Mouse (Mus musculus): ENCODE results near the gene Elmsan1. TPM values are rescaled to one million over a fixed set of nuclear protein-coding genes. Genes with fewer than 3 reads are reported as not detected.

The Elmsan1 gene
- polyA plus RNA-seq, 1 experiment from 2014 or later = 6.3 TPM

DNA sequence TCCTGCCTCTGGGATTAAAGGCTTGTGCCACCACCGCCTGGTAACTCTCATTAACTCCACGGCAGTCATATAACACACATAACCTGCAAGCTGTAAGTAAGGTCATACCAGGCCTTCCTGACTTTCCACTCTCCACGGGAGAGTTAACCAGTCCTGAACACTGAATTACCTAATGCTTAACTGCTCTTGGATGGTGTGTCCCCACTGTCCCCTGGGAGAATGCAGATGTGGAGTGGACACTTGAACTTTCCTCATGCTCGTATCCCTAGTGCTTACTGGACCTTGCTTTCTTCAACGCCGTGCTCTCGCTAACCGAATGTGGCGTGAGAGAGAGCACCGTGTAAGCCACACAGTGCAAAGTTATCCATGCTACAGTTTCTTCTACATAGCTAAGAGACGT, 8.4 kb downstream of the Elmsan1 start:
- WGBS = 90% methylated on average over 11 of the region's 11 CpGs
- Histone ChIP-seq H3K4me3 (no peak overlapping the region), H3K36me3 (no peaks in the 10 kb centered on the region), H3K27me3 (replicated peaks) (no peaks in the 10 kb centered on the region), H3K4me2 (replicated peaks) (no peak overlapping the region), H3K9ac (no peak overlapping the region), H3K4me1 (peaks cover 44% of the 10 kb centered on the region), H3K9me3 (no peaks in the 10 kb centered on the region), H3K27ac (no peak overlapping the region)
- no peak for ATAC-seq (ENCODE audit: low FRiP score, low read depth)

DNA sequence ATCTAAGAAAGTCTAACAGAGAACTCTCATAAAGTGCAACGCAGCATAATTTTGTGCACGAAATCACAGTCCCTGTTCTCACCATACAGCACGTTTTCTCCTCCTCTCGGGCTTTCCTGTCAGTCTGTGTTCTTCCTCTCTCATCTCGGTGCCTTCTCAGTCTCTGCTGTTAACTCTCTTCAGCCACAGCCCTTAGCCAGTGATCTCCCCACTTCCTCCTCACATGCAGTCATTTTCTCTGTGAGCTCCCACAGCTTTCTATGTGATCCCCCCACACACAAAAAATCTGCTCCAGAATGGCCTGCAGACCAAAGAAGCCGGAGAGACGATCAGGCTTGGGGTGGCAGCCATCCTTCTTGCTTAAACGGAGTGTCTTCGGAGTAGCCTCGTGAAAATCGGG, 9.6 kb downstream of the Elmsan1 start:
- WGBS = 90% methylated on average over 11 of the region's 11 CpGs
- no peaks in the 10 kb centered on the region for H3K36me3 ChIP-seq
- no peak overlapping the region for H3K9ac ChIP-seq
- no peak overlapping the region for H3K4me2 ChIP-seq (replicated peaks)
- ATAC-seq (ENCODE audit: low FRiP score, low read depth) = no peak
- peaks cover 38% of the 10 kb centered on the region for H3K4me1 ChIP-seq
- H3K9me3 ChIP-seq = no peaks in the 10 kb centered on the region
- no peak overlapping the region for H3K4me3 ChIP-seq
- no peak overlapping the region for H3K27ac ChIP-seq
- no peaks in the 10 kb centered on the region for H3K27me3 ChIP-seq (replicated peaks)

- Histone ChIP-seq H3K4me2 (replicated peaks) (no peak overlapping the region), H3K4me3 (no peak overlapping the region), H3K9me3 (no peaks in the 10 kb centered on the region), H3K36me3 (no peaks in the 10 kb centered on the region), H3K4me1 (peaks cover 39% of the 10 kb centered on the region), H3K27ac (no peak overlapping the region), H3K27me3 (replicated peaks) (no peaks in the 10 kb centered on the region), H3K9ac (no peak overlapping the region)
- no peak for ATAC-seq (ENCODE audit: low FRiP score, low read depth)
- WGBS = 94% methylated on average over 18 of the region's 18 CpGs
Measured at GRCm38 (mm10) chr12:84207209-84207817, 11.4 kb downstream of the Elmsan1 start.

DNA sequence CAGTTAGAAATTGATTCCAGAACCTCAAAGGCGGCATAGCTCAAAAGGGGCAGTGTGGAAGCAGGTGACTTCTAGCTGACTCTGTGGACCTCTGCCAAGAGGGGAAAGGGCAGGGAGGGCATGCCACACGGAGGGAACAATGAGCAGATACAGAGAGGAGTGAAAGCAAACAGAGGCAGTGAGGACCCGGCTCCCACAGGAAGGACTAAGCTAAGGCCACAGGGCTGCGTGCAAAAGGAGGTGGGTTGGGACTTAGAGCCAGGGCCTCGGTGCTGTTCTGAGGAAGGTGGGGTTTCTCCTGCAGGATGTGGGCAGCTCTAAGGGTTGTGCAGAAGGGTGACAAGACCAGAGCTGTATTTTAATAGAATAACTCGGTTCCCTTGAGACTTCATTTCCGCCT, 12.2 kb downstream of the Elmsan1 start:
- H3K27me3 ChIP-seq (replicated peaks) = no peaks in the 10 kb centered on the region
- H3K27ac ChIP-seq = no peak overlapping the region
- H3K4me3 ChIP-seq = no peak overlapping the region
- no peaks in the 10 kb centered on the region for H3K36me3 ChIP-seq
- no peak overlapping the region for H3K9ac ChIP-seq
- H3K4me2 ChIP-seq (replicated peaks) = no peak overlapping the region
- ATAC-seq (ENCODE audit: low FRiP score, low read depth) = no peak
- H3K4me1 ChIP-seq = peaks cover 36% of the 10 kb centered on the region
- WGBS = 65% methylated on average over 7 of the region's 7 CpGs
- no peaks in the 10 kb centered on the region for H3K9me3 ChIP-seq

DNA sequence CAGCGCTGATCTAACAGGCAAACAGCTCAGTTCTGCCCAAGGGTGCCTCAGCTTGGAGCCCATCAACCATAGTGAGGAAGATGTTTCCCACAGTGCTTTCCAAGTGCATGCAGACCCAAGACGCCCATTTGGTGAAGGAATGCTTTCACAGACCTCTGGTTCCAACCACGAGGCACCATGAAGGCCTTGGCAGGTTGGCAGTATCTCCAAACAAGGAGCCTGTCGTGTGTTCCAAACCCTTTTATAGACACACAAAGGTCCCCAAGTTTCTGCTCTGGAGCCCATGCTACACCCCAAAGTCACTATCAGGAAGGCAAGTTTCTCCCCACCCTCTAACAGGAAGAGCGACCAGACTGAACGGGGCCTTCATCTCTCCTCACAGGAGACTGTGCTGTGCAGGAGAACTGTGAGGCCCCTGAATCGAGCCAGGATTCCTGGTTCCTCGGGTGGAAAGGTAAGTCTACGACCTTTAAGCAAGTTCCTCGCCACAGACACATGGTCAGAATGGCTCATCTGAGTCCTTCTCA, 13.0 kb downstream of the Elmsan1 start:
- no peaks in the 10 kb centered on the region for H3K36me3 ChIP-seq
- peaks cover 30% of the 10 kb centered on the region for H3K4me1 ChIP-seq
- no peak overlapping the region for H3K4me3 ChIP-seq
- 92% methylated on average over 10 of the region's 10 CpGs for WGBS
- no peak overlapping the region for H3K9ac ChIP-seq
- H3K27ac ChIP-seq = no peak overlapping the region
- no peaks in the 10 kb centered on the region for H3K9me3 ChIP-seq
- no peak for ATAC-seq (ENCODE audit: low FRiP score, low read depth)
- no peak overlapping the region for H3K4me2 ChIP-seq (replicated peaks)
- no peaks in the 10 kb centered on the region for H3K27me3 ChIP-seq (replicated peaks)

GRCm38 (mm10) chr12:84204662-84205061, 14.0 kb downstream of the Elmsan1 start:
- Histone ChIP-seq H3K9ac (no peak overlapping the region), H3K27ac (no peak overlapping the region)
- 92% methylated on average over 8 of the region's 8 CpGs for WGBS

GRCm38 (mm10) chr12:84203778-84204216, 14.9 kb downstream of the Elmsan1 start:
- WGBS = 72% methylated on average over 7 of the region's 7 CpGs
- H3K4me3 ChIP-seq = no peak overlapping the region
- H3K36me3 ChIP-seq = no peaks in the 10 kb centered on the region
- ATAC-seq (ENCODE audit: low FRiP score, low read depth) = no peak
- no peak overlapping the region for H3K9ac ChIP-seq
- H3K4me2 ChIP-seq (replicated peaks) = no peak overlapping the region
- no peak overlapping the region for H3K27ac ChIP-seq
- no peaks in the 10 kb centered on the region for H3K9me3 ChIP-seq
- no peaks in the 10 kb centered on the region for H3K27me3 ChIP-seq (replicated peaks)
- H3K4me1 ChIP-seq = peaks cover 25% of the 10 kb centered on the region

More at GRCm38 (mm10) chr12:84204662-84205061, 14.0 kb downstream of the Elmsan1 start:
- Histone ChIP-seq H3K4me1 (peaks cover 25% of the 10 kb centered on the region), H3K9me3 (no peaks in the 10 kb centered on the region), H3K27me3 (replicated peaks) (no peaks in the 10 kb centered on the region), H3K4me2 (replicated peaks) (no peak overlapping the region), H3K4me3 (no peak overlapping the region), H3K36me3 (no peaks in the 10 kb centered on the region)
- ATAC-seq (ENCODE audit: low FRiP score, low read depth) = no peak

DNA sequence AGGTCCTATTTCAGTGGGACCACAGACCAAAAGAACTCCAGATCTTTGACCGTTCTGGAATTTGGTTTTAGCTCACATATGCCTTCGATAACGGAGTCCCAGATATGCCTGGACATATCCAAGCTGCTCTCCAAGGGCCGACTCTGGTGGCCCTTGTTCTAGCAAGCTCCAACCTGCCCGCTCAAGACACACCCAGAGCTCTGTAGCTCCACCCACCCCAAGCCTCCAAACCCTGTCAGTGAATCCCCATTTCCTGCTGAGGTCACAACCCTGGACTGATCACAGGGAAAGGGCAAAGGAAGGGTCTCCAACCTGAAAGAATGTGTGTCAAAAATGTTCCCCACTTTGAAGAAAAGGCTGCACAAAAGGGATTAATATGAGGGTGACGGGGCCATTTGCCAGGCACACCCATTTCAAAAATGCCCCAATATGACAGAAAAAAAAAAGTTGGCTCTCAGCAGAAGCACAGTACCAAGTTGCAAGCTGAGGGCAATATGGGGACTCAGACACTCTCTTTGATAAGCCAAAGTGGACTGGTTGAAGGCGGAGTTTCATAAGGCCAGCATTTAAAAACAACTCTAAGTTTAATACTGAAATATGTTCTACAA, 15.4 kb downstream of the Elmsan1 start:
- H3K4me3 ChIP-seq = no peak overlapping the region
- no peak for ATAC-seq (ENCODE audit: low FRiP score, low read depth)
- H3K9ac ChIP-seq = no peak overlapping the region
- peaks cover 20% of the 10 kb centered on the region for H3K4me1 ChIP-seq
- no peaks in the 10 kb centered on the region for H3K36me3 ChIP-seq
- H3K4me2 ChIP-seq (replicated peaks) = no peak overlapping the region
- WGBS = 82% methylated on average over 7 of the region's 7 CpGs
- H3K27me3 ChIP-seq (replicated peaks) = no peaks in the 10 kb centered on the region
- no peak overlapping the region for H3K27ac ChIP-seq
- no peaks in the 10 kb centered on the region for H3K9me3 ChIP-seq

- H3K4me1 ChIP-seq = peaks cover 25% of the 10 kb centered on the region
- no peak for ATAC-seq (ENCODE audit: low FRiP score, low read depth)
- H3K36me3 ChIP-seq = no peaks in the 10 kb centered on the region
- H3K27ac ChIP-seq = no peak overlapping the region
- WGBS = 84% methylated on average over 10 of the region's 10 CpGs
- H3K27me3 ChIP-seq (replicated peaks) = no peaks in the 10 kb centered on the region
- no peaks in the 10 kb centered on the region for H3K9me3 ChIP-seq
- no peak overlapping the region for H3K4me3 ChIP-seq
- H3K4me2 ChIP-seq (replicated peaks) = no peak overlapping the region
- H3K9ac ChIP-seq = no peak overlapping the region
Measured at GRCm38 (mm10) chr12:84202561-84202960, 16.1 kb downstream of the Elmsan1 start.

GRCm38 (mm10) chr12:84201686-84202484, 16.8 kb downstream of the Elmsan1 start:
- WGBS = 81% methylated on average over 18 of the region's 18 CpGs
- ATAC-seq (ENCODE audit: low FRiP score, low read depth) = no peak
- Histone ChIP-seq H3K36me3 (no peaks in the 10 kb centered on the region), H3K9me3 (no peaks in the 10 kb centered on the region), H3K4me1 (peaks cover 25% of the 10 kb centered on the region), H3K4me3 (no peak overlapping the region), H3K4me2 (replicated peaks) (no peak overlapping the region), H3K27ac (no peak overlapping the region), H3K27me3 (replicated peaks) (no peaks in the 10 kb centered on the region), H3K9ac (no peak overlapping the region)

GRCm38 (mm10) chr12:84201222-84201621, 17.5 kb downstream of the Elmsan1 start:
- no peak for ATAC-seq (ENCODE audit: low FRiP score, low read depth)
- Histone ChIP-seq H3K27me3 (replicated peaks) (no peaks in the 10 kb centered on the region), H3K4me1 (peaks cover 22% of the 10 kb centered on the region), H3K27ac (no peak overlapping the region), H3K36me3 (no peaks in the 10 kb centered on the region), H3K4me3 (no peak overlapping the region), H3K4me2 (replicated peaks) (no peak overlapping the region), H3K9me3 (no peaks in the 10 kb centered on the region), H3K9ac (no peak overlapping the region)
- WGBS = 92% methylated on average over 4 of the region's 4 CpGs

DNA sequence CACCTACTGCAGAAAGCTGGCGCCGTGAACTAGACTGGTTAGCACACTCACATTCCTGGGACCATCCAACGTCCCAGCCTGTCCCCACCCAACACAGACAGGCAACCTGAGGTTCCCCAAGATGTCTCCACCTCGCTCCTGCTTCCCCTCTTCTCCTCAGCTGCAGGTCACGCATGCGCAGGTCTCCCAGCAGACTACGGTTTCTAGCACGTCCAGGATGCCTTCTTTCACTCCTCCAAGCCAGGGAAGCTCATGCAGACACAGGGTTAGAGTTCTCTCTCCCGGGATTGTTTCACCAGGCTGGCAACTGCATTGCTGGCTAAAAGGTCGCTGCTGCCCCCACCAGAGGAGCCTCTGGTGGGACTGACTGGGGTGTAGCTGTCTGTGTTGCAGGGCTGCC, 19.8 kb downstream of the Elmsan1 start:
- WGBS = 76% methylated on average over 10 of the region's 10 CpGs
- Histone ChIP-seq H3K36me3 (no peaks in the 10 kb centered on the region), H3K27ac (no peak overlapping the region), H3K4me3 (no peak overlapping the region), H3K4me1 (peaks cover 34% of the 10 kb centered on the region), H3K27me3 (replicated peaks) (no peaks in the 10 kb centered on the region), H3K4me2 (replicated peaks) (no peak overlapping the region), H3K9ac (no peak overlapping the region), H3K9me3 (no peaks in the 10 kb centered on the region)
- no peak for ATAC-seq (ENCODE audit: low FRiP score, low read depth)

All from neural tube, embryonic 12.5 days (tissue).